Mouse (Mus musculus): ENCODE measurements at regions not wholly inside any gene's neighbourhood (a gene's known extent, or its start where the extent isn't known, plus 50 kb on each side); places are given as distances from the start of the nearest gene placed in this dataset.
A peak's percentile ranks its signal among the peaks of the same experiment; 100 is the strongest.
"Not testable (repeated sequence)": the region's sequence is repeated elsewhere in the genome, so short reads cannot be mapped to it uniquely, and the experiment has no call there.

- DNase-seq (ENCODE audit: low spot score in 2 of 2) = no peak
Measured at GRCm38 (mm10) chr4:81600396-81600795, 157.8 kb upstream of the Mpdz start.

- DNase-seq (ENCODE audit: low spot score in 2 of 2) = no peak
Measured at GRCm38 (mm10) chr4:81597390-81597789, 154.8 kb upstream of the Mpdz start.

GRCm38 (mm10) chr4:81593431-81593830 lies 150.8 kb upstream of the Mpdz start:
- DNase-seq (ENCODE audit: low spot score in 2 of 2) = not testable (repeated sequence)

GRCm38 (mm10) chr4:81582546-81582945 lies 139.9 kb upstream of the Mpdz start:
- no peak for DNase-seq (ENCODE audit: low spot score in 2 of 2)

- DNase-seq (ENCODE audit: low spot score in 2 of 2) = no peak
Measured at GRCm38 (mm10) chr4:81580553-81580952, 137.9 kb upstream of the Mpdz start.

- DNase-seq (ENCODE audit: low spot score in 2 of 2) = no peak
Measured at GRCm38 (mm10) chr4:81579389-81580110, 136.9 kb upstream of the Mpdz start.

GRCm38 (mm10) chr4:81578981-81579380 lies 136.4 kb upstream of the Mpdz start:
- no peak for DNase-seq (ENCODE audit: low spot score in 2 of 2)

GRCm38 (mm10) chr4:81573771-81574170 lies 131.2 kb upstream of the Mpdz start:
- DNase-seq (ENCODE audit: low spot score in 2 of 2) = no peak

- DNase-seq (ENCODE audit: low spot score in 2 of 2) = no peak
Measured at GRCm38 (mm10) chr4:81570736-81571135, 128.1 kb upstream of the Mpdz start.

GRCm38 (mm10) chr4:81569531-81569930 lies 126.9 kb upstream of the Mpdz start:
- DNase-seq (ENCODE audit: low spot score in 2 of 2) = no peak

- no peak for DNase-seq (ENCODE audit: low spot score in 2 of 2)
Measured at GRCm38 (mm10) chr4:81568404-81568803, 125.8 kb upstream of the Mpdz start.

GRCm38 (mm10) chr4:81567928-81568327 lies 125.3 kb upstream of the Mpdz start:
- DNase-seq (ENCODE audit: low spot score in 2 of 2) = peak in 1 of 2 experiments; percentile 23

GRCm38 (mm10) chr4:81566526-81566925 lies 123.9 kb upstream of the Mpdz start:
- DNase-seq (ENCODE audit: low spot score in 2 of 2) = no peak

GRCm38 (mm10) chr4:81565422-81566395 lies 123.1 kb upstream of the Mpdz start:
- DNase-seq (ENCODE audit: low spot score in 2 of 2) = peak in 1 of 2 experiments; percentile 35

GRCm38 (mm10) chr4:81564446-81564845 lies 121.8 kb upstream of the Mpdz start:
- DNase-seq (ENCODE audit: low spot score in 2 of 2) = no peak

- peak; percentile 68 to 82 for DNase-seq (ENCODE audit: low spot score in 2 of 2)
Measured at GRCm38 (mm10) chr4:81563574-81563973, 121.0 kb upstream of the Mpdz start.

- DNase-seq (ENCODE audit: low spot score in 2 of 2) = no peak
Measured at GRCm38 (mm10) chr4:81561453-81561852, 118.8 kb upstream of the Mpdz start.

- DNase-seq (ENCODE audit: low spot score in 2 of 2) = no peak
Measured at GRCm38 (mm10) chr4:81550816-81551215, 108.2 kb upstream of the Mpdz start.

- no peak for DNase-seq (ENCODE audit: low spot score in 2 of 2)
Measured at GRCm38 (mm10) chr4:81550256-81550655, 107.6 kb upstream of the Mpdz start.

- no peak for DNase-seq (ENCODE audit: low spot score in 2 of 2)
Measured at GRCm38 (mm10) chr4:81540496-81540895, 97.9 kb upstream of the Mpdz start.

GRCm38 (mm10) chr4:81539551-81539950 lies 96.9 kb upstream of the Mpdz start:
- no peak for DNase-seq (ENCODE audit: low spot score in 2 of 2)

GRCm38 (mm10) chr4:81536795-81537194 lies 94.2 kb upstream of the Mpdz start:
- DNase-seq (ENCODE audit: low spot score in 2 of 2) = no peak

GRCm38 (mm10) chr4:81530546-81530945 lies 87.9 kb upstream of the Mpdz start:
- no peak for DNase-seq (ENCODE audit: low spot score in 2 of 2)
